Mouse (Mus musculus) olfactory bulb, adult 2 months (tissue): ENCODE measurements around the gene Tspyl4.

Experiments
- CTCF ChIP-seq: fragments of 200-500 bp; IDR thresholded peaks from 2 replicates; pipeline ENCODE4 v1.5.1; 2012; ENCODE audit warnings: low read depth, mild to moderate bottlenecking, low read length, moderate library complexity; ENCODE audit not compliant: insufficient read depth
- POLR2A ChIP-seq: fragments of 200-500 bp; IDR thresholded peaks from 2 replicates; pipeline ENCODE4 v1.6.1; 2012; ENCODE audit warnings: mild to moderate bottlenecking, low read depth, low read length, moderate library complexity; ENCODE audit not compliant: insufficient read depth

GRCm38 (mm10) chr10:34300368-34300767 is 3.1 kb downstream of the Tspyl4 start:
- TF ChIP-seq CTCF, result no peak
- TF ChIP-seq POLR2A, result no peak
